Mouse (Mus musculus): Measurements from ENCODE around the gene Nphp3.

The Nphp3 gene

GRCm38 (mm10) chr9:104001921-104002859, at the start of gene Nphp3:
Gene Nphp3, plus strand, starts transcription at chr9:104002544.
- in situ Hi-C loops (cut with MboI, MseI) = loop anchor here in 1 of 2 experiments (5.0 kb wide), 1 partner anchor 625 kb away; no protein-coding TSS in a partner anchor

- in situ Hi-C loops (cut with MboI, MseI) = loop anchor here in 1 of 2 experiments (10.0 kb wide), 1 partner anchor 924 kb away; no protein-coding TSS in a partner anchor
Measured at GRCm38 (mm10) chr9:103958722-103959121, 43.6 kb upstream of the Nphp3 start.

DNA sequence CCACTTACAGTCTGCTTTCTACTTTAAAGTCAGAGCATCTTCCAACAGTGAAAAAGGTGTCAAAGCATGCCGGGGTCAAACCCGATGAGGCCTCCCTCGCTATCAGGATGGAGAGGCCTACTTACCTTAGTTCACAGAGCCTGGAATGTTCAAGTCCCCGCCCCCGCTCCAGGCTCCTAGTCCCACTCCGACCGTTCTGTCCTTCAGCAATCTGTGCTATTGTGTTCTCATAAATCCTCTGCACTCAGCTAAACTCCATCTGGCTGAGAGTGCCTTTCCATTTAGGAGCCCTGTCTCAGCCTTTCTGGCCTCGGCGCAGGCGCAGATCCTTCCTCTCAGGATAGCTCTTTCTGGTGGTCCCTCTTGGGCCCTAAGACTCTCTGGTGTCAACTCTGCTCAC, 42.4 kb upstream of the Nphp3 start:
- in situ Hi-C loops (cut with MboI, MseI) = loop anchor here in 1 of 2 experiments (10.0 kb wide), 1 partner anchor 925 kb away; no protein-coding TSS in a partner anchor

DNA sequence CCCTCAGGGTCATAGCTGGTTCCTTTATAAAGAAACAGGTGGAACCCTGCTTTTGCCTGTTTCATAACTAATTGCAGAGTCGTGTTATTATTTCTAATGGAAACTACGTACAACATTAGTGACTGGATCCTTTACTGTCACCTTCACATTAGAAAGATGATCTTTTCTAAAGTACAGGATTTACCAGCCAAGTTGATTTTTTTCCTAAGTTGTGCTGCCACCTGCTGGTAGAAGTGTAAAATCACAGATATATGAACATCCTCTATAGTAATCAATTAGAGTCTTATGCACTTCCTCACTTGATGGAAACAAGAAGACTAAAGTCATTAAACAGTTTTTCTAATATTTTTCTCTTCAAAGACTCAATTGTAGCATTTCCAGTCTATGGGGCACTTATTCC, 5.8 kb upstream of the Nphp3 start:
- in situ Hi-C loops (cut with MboI, MseI) = loop anchor here (5.0 to 10.0 kb wide), 3 partner anchors 374 to 792 kb away; partner anchors contain the start of genes Bfsp2 (in 1 of the 2) and Srprb (in 1 of the 2)

- in situ Hi-C loops (cut with MboI, MseI) = loop anchor here in 1 of 2 experiments (5.0 kb wide), 1 partner anchor 623 kb away; no protein-coding TSS in a partner anchor
Measured at GRCm38 (mm10) chr9:104000601-104001000, 1.7 kb upstream of the Nphp3 start.

- in situ Hi-C loops (cut with MboI, MseI) = loop anchor here in 1 of 2 experiments (5.0 kb wide), 1 partner anchor 626 kb away; no protein-coding TSS in a partner anchor
Measured at GRCm38 (mm10) chr9:104002913-104003330, 578 bp downstream of the Nphp3 start.

GRCm38 (mm10) chr9:104014526-104014925, 12.2 kb downstream of the Nphp3 start:
- in situ Hi-C loops (cut with MboI, MseI) = no loop called here

GRCm38 (mm10) chr9:104021026-104021425, 18.7 kb downstream of the Nphp3 start:
- in situ Hi-C loops (cut with MboI, MseI) = no loop called here

DNA sequence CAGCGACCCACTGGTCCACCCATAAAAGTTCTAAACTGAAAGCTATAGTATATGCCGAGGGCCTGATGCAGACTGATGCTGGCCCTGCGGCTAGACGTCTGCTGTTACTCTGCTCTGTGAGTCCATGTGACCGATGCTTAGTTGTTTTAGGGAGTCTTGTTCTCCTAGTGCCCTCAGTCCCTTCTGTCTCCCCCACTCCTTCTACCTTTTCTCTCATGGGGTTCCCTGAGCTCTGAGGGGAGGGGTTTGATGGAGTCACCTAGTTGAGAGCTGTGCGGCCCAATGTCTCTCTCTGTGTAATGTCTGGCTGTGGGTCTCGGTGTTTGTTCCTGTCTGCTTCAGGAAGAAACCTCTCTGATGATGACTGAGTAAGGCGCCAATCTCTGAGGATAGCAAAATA, 24.8 kb downstream of the Nphp3 start:
- in situ Hi-C loops (cut with MboI, MseI) = no loop called here

- in situ Hi-C loops (cut with MboI, MseI) = no loop called here
Measured at GRCm38 (mm10) chr9:104029861-104030260, 27.5 kb downstream of the Nphp3 start.

- in situ Hi-C loops (cut with MboI, MseI) = no loop called here
Measured at GRCm38 (mm10) chr9:104034231-104034630, 31.9 kb downstream of the Nphp3 start.

- in situ Hi-C loops (cut with MboI, MseI) = no loop called here
Measured at GRCm38 (mm10) chr9:104034718-104035117, 32.4 kb downstream of the Nphp3 start.

- in situ Hi-C loops (cut with MboI, MseI) = no loop called here
Measured at GRCm38 (mm10) chr9:104035261-104036015, 33.1 kb downstream of the Nphp3 start.

- in situ Hi-C loops (cut with MboI, MseI) = no loop called here
Measured at GRCm38 (mm10) chr9:104038266-104038665, 35.9 kb downstream of the Nphp3 start.

- in situ Hi-C loops (cut with MboI, MseI) = no loop called here
Measured at GRCm38 (mm10) chr9:104039031-104039695, 36.8 kb downstream of the Nphp3 start.

GRCm38 (mm10) chr9:104039742-104040141, 37.4 kb downstream of the Nphp3 start:
- in situ Hi-C loops (cut with MboI, MseI) = no loop called here

GRCm38 (mm10) chr9:104040362-104040761, 38.0 kb downstream of the Nphp3 start, which contains the start of gene Gm28305:
Gene Gm28305, plus strand, starts transcription at chr9:104040662.
- in situ Hi-C loops (cut with MboI, MseI) = no loop called here

- in situ Hi-C loops (cut with MboI, MseI) = no loop called here
Measured at GRCm38 (mm10) chr9:104043676-104044075, 41.3 kb downstream of the Nphp3 start.

DNA sequence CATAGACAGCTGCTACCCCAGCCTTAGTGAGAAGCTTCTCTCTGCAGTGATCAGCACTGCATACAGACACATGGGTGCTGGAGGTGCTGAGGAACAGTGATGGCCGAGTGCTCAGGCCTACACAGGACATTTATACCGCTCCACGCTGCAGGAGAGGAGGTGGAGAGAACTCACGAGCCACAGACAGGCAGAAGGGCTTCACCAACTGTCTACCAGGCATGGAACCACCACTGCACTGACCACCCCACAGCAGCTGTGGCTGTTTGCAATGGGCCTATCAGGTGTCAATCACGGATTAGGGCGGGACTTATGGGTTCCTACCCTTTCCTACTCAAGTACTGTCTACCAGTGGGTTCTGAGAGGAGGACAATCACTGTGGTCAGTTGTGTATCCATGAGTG, 48.7 kb downstream of the Nphp3 start:
- in situ Hi-C loops (cut with MboI, MseI) = no loop called here

DNA sequence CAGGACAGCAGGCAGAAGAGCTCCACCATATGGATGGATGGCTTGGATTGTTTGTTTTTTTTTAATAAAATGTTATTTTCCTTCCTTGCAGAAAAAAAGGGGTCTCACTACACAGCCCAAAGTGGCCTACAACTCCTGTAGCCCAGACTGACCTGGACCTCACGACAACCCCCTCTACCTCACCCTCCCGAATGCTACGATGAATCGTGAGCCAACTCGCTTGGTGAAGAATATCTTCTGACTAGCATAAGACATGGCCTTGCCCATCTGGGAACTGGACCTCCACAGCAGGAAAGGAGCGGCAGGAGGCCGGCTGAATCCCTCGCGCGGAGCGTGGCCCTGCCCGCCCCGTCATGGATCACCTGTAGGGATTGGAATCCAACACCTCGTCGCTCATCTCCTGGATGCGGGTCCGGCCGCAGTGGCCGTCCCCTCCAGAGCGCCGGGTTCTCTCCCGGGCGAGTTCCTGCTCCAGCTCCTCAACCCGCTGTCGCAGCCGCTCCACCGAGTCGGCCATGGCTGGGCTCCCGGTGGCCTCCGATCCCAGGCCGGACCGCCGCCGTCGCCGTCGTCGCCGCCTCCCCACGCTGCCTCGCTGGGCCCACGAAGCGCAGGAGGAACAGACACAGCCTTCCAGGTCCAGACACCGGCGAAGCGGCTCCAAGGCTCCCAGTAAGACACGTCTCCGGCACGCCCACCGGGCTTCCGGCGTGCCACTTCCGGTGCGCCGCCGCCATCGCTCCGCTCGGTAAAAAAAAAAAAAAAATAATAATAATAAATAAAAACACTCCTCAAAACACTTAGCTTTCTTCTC, 60.3 kb downstream of the Nphp3 start, which contains the start of gene Uba5:
Gene Uba5 (minus strand): TSS at position 705 of the 814 bp plus-strand sequence.
- in situ Hi-C loops (cut with MboI, MseI) = no loop called here
